Mouse (Mus musculus) layer of hippocampus, adult 11-12 months (tissue): Measurements from ENCODE around the gene Gabrb3.

Source experiments
- DNase-seq: peaks from one replicate; pipeline ENCODE4 v3.0.0; 2022; ENCODE audit warnings: low spot score

Gene Gabrb3

DNA sequence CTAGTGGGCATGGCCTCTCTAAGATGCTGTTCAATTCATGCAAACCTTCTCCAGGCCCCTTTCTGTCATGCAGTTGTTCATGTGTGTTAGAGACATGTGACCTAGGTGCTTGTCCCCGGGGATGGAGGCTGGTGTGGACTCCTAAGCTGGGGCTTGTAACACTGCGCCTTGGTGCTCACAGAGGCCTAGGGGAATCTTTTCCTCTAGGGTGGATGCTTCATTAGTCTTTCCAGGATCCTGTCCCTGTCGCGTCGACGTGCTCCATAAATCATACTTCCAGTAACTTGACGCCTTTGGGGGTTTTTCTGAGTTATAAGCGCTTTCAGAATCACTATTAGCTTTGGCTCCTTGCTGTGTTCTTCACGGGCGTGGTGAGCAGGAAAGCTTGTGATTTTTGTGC is 113.2 kb downstream of the Gabrb3 start:
- no peak for DNase-seq

DNA sequence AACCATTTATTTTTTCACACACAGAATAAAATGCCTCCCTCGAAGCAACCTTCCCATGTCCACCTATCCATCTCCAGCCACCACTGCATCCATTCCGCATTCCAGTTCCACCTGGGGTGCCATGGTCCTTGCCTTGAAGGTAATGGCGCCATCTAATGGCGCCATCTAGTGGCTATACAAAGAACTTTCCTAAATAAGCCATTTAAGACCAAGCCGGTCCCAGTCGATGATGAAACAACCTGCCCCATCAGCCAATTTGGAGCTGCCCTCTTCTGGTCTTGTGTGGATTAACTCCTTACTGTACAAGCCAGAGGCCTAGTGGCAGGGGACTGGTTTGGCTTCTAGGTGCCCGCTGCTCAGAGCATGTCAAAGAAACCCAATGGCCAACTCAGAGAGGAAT is 119.1 kb downstream of the Gabrb3 start:
- peak; percentile 3 for DNase-seq

DNA sequence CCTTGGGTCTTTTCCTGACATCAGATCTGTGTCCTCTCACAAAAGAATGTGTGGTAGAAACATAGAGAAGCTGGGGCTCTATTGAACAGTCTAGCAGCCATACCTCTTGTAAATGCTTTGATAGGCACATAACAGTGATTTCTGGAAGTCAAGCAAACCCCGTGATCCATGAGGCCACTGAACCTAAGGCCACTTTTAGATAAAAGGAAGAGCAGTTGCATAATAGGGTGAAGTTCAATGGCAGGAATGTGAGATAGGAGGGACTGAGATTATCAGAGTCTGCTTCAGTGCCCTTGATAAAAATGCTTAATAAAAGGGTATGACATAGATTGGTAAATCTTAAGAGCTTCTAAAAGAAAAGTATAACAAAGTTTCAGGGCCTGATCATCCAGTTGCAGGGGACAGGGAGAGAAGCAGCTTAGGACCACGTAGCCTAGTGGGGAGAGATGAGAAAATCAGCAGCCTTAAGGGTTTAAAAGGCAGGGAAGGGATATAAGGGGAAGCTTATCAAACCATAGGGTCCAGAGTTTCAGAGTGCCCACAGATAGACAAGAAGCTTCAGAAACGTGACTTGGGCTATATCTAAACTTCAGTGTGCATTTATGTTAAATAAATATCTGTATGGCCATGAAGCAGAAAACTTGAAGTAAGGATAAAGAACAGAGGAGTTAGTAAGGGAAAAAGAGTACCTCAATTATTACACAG is 141.4 kb downstream of the Gabrb3 start:
- no peak for DNase-seq

DNA sequence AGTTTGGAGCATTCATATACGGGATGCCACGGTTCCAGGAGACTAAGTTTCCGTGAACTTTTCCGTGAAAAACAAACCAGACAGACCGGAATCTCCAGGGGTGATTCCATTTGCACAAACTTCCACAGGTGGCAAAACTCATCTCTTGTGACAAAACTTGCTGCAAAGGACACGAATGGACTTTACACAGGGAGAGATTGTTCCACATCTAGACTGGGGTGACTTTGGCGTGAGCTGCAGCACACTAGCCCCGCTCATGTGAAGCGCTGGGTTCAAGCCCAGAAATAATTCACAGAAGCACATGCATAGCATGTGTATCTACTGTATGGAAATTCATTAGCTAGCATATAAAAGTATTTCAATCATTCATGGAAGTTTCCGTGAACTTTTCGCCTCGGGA is 144.9 kb downstream of the Gabrb3 start:
- DNase-seq: no peak

GRCm38 (mm10) chr7:57590451-57591248 is 171.2 kb downstream of the Gabrb3 start:
- peak; percentile 80 for DNase-seq

- DNase-seq: no peak
Observed at GRCm38 (mm10) chr7:57591249-57591577, 171.7 kb downstream of the Gabrb3 start.

GRCm38 (mm10) chr7:57591578-57592431 is 172.3 kb downstream of the Gabrb3 start:
- peak; percentile 30 for DNase-seq

DNA sequence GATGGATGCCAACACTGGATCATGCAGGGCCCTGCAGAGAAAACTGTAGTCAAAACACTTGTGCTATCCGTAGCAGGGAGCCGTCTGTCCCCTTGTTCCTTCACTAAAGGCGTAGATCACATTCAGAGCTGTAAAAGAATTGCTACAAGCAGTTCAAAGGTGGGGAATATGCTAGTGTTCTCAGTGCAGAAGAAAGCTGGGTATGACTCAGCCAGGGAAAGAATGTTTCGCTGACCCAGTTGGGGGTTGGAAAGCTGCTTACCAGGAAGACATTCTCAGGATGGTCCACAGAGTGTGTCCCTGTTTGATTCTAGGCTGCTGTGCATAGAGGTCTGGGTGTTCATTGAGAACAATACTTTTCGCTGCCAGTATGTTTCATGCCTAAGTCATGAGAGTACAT is 177.8 kb downstream of the Gabrb3 start:
- no peak for DNase-seq

GRCm38 (mm10) chr7:57618697-57619096 is 199.2 kb downstream of the Gabrb3 start:
- no peak for DNase-seq

DNA sequence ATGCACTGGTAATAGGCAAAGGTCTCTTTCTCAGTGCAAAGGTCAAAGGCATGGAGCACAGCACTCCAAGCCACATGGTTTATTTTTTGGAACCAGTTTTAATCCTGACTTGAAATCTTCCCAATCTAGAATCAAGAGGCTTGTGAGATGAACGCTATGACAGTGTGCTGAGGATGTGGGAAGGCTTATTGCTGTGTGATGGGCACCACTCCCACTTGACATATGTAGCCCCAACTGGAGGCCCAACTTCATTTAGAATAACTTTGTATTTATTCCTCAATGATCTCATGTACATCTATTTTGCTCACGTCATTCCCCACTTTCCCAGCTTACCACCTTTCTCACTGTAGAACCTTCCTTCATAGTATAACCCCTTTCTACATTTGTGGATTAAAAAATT is 200.5 kb downstream of the Gabrb3 start:
- peak; percentile 15 for DNase-seq

GRCm38 (mm10) chr7:57623718-57624117 is 204.2 kb downstream of the Gabrb3 start:
- no peak for DNase-seq

GRCm38 (mm10) chr7:57635026-57635425 is 215.5 kb downstream of the Gabrb3 start:
- peak; percentile 16 for DNase-seq

GRCm38 (mm10) chr7:57635687-57636086 is 216.2 kb downstream of the Gabrb3 start:
- DNase-seq: no peak

- no peak for DNase-seq
Observed at GRCm38 (mm10) chr7:57640796-57641195, 221.3 kb downstream of the Gabrb3 start.

GRCm38 (mm10) chr7:57647345-57647744 is 227.9 kb downstream of the Gabrb3 start:
- DNase-seq: no peak

DNA sequence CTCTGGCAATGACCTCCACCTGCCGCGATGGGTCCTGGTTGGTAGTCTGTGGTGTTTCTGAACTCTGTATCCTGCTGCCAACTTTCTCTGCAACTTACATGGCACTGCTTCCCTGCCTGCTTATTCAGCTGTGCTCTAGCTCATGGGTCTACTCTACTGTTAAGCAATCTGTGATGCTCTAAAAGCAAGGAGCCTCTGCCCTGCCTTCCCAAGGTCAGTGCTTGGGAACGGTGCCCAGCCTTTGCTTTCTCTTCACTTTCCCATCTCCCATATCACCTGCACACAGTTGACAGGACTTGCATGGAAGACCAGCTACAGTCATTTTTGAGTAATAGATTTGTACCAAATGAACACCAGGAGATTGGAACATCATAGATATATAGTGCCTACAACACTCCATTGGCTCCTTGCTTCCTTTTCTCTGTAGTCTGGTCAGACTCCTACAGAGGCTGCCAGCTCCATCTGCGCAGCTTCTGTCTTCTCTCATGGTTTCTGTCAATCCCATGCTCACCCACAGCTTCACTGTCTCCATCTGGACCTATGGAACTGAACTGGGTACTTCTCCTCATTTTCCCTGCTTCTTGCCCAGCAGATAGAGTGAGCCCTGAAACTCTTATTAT is 228.8 kb downstream of the Gabrb3 start:
- peak; percentile 75 for DNase-seq

- no peak for DNase-seq
Observed at GRCm38 (mm10) chr7:57677352-57677751, 257.9 kb downstream of the Gabrb3 start.

- no peak for DNase-seq
Observed at GRCm38 (mm10) chr7:57689836-57690235, 270.3 kb downstream of the Gabrb3 start.

DNA sequence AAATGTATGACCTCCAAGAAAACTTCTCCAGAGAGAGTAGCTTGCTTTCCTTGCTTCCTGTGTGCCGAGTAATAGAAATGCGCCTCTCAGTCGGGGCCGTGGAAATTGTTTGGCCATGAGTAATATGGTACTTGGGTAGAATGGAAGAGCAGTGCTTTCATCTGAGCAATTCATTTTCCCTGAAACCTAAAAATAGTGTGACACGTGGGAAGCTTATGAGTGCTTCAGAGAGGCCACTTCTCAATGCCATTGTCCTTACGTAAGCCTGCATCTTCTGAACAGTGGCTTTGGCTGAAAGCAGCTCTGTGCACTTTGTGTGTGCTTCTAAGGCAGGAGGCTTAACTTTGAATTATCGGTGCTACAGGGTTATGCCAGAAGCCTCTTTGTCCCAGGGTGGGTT is 280.9 kb downstream of the Gabrb3 start:
- peak; percentile 16 for DNase-seq

- no peak for DNase-seq
Observed at GRCm38 (mm10) chr7:57701046-57701445, 281.6 kb downstream of the Gabrb3 start.

DNA sequence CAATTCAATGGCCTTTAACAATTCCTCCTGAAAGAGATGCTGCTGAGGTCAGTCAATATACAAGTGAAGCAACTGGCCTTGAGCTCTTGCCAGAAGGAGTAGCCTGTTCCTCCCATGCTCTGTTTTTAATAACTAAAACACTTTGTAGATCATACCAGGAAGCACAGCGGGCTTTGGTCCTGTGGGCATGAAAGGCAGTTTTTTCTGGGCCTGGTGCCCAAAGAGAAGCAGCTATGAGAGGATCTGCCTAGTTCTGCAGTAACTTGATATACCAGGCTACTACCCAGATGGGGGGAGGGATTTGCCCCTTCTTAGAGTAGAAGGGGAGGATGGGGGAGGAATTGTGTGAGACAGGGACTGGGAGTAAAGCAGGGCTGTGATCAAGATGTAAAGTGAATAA is 284.1 kb downstream of the Gabrb3 start:
- DNase-seq: peak; percentile 35

DNA sequence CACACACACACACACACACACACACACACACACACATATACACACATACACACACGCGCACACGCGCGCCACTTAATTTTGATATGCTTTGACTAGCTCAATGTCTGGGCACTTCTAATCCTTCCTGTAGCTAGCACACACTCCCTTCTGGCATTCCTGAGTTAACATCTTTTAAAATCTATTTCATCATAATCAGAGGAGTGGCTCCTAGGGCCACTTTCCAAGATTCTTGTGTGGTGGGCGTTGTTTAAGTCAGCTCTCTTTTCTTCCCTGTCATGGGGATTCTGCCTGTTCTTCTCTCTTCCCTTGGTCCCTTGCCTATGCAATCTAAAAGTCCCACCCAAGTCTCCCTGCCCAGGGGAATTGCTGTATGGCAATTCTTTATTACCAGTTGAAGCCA is 286.6 kb downstream of the Gabrb3 start:
- no peak for DNase-seq
